8 mouse cellular contexts compared by ENCODE assay signal in the genomic region with DNA sequence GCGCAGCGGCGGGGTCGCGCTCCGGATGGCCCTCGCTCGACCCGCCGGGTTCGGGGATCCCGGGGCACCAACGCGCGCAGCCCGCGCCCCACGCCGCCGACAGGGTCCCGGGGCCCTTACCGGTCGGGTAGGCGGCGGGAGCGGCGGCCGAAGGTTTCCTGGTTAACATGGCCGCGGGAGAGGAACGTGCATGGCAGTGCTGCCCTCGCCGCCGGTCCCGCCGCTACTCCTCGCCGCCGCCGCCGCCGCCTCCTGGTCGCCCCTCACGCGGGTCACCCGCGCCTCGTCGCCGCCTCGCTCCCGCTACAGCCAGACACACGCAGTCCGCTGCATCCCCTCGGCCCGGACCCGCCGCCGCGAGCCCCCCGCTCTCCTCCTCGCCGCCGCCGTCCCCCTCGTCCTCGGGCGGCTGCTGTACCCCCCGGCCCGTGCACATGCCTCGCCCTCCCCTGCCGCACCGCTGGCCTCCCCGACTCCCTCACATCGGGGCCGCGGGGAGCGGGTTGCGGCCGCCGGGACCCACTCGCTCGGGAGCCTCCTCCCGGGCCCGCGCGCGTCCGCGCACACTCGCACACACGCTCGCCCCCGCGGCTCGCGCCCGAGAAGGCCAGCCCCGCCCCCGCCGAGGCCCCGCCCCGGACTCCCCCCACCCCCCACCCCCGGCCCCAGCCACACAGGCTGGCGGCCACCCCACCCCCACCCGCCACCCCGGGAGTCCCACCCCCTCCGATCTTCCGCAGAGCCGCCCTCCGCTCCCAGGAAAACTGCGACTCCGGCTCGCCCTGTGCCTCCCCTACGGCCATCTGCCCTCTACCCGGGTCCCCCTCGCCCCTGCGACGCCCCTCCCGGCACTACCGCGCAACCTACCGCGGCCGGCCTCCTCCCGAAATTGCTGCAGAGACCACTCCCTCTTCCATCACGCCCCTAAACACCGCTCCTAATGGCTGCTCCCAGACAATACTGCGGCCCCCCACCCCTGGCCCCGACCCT. TPM values are rescaled to one million over a fixed set of nuclear protein-coding genes. Genes with fewer than 3 reads are reported as not detected.
DNase-seq lines count a peak whose midpoint lies in the region; ATAC-seq and TF ChIP-seq lines count a peak whose summit lies in the region.

No protein-coding gene starts in this region.

- WGBS in forebrain, embryonic 14.5 days = 0% methylated on average over 68 of the region's 130 CpGs
- WGBS in lung, adult 2 months = under 1% methylated on average over 94 of the region's 130 CpGs
- under 1% methylated on average over 94 of the region's 130 CpGs for WGBS in neural tube, embryonic 15.5 days

- peak; percentile 56; the same call in 1 of the 2 replicates for TF ChIP-seq POLR2A in lung, adult 2 months (IDR thresholded peaks at IDR 0.05; ENCODE audit: borderline replicate concordance, extremely low read depth, low read depth, low read length)

- H3K27me3 ChIP-seq in E14TG2a.4 (ENCODE audit: insufficient read depth, low read length) = peaks cover 22% of the 10 kb centered on the region
- no peaks in the 10 kb centered on the region for H3K27me3 ChIP-seq in forebrain, embryonic 14.5 days (replicated peaks; ENCODE audit: control insufficient read depth, insufficient read depth, low read length)
- H3K27me3 ChIP-seq in neural tube, embryonic 15.5 days (replicated peaks) = no peaks in the 10 kb centered on the region

- ATAC-seq in forebrain, embryonic 14.5 days = peak; percentile 83
- peak; percentile 87 for ATAC-seq in neural tube, embryonic 15.5 days (ENCODE audit: low FRiP score)

- H3K4me1 ChIP-seq in E14TG2a.4 (replicated peaks; ENCODE audit: low read depth, low read length) = peaks cover 25% of the 10 kb centered on the region
- peaks cover 26% of the 10 kb centered on the region for H3K4me1 ChIP-seq in forebrain, embryonic 14.5 days (ENCODE audit: control insufficient read depth, insufficient read depth, low read length)
- peaks cover 12% of the 10 kb centered on the region for H3K4me1 ChIP-seq in lung, adult 2 months (ENCODE audit: control insufficient read depth, insufficient read depth, low read length)
- peaks cover 46% of the 10 kb centered on the region for H3K4me1 ChIP-seq in neural tube, embryonic 15.5 days

- H3K27ac ChIP-seq in forebrain, embryonic 14.5 days (ENCODE audit: low read depth, low read length) = peak overlapping the region; percentile 95
- H3K27ac ChIP-seq in neural tube, embryonic 15.5 days (replicated peaks) = peak overlapping the region; percentile 98

- peak overlapping the region; percentile 82 for H3K4me2 ChIP-seq in forebrain, embryonic 14.5 days (ENCODE audit: low read length)
- peak overlapping the region; percentile 97 for H3K4me2 ChIP-seq in neural tube, embryonic 15.5 days

- peak; percentile 31 for DNase-seq in c-Kit-positive CD71-positive TER-119-negative erythroid progenitor cells, embryonic 14.5 days (ENCODE audit: low read depth)
- peak; percentile 86 for DNase-seq in forebrain, embryonic 14.5 days (ENCODE audit: low spot score)
- DNase-seq in heart, postnatal 14 days = peak; percentile 91 to 94
- DNase-seq in layer of hippocampus, adult 18-20 months (ENCODE audit: low spot score in 2 of 2) = peak; percentile 61 to 83
- peak; percentile 81 for DNase-seq in lung, adult 2 months
- peak; percentile 93 for DNase-seq in testis, postnatal 10 days (ENCODE audit: low spot score)

- intact Hi-C loops in heart, postnatal 14 days (cut with DNase I) = loop anchor here (2.0 to 10.0 kb wide), 4 partner anchors 67 to 376 kb away; a partner anchor contains a TSS

- H3K9ac ChIP-seq in forebrain, embryonic 14.5 days (ENCODE audit: low read length) = peak overlapping the region; percentile 98
- peak overlapping the region; percentile 97 for H3K9ac ChIP-seq in neural tube, embryonic 15.5 days (replicated peaks)

- peak overlapping the region; percentile 87 for H3K4me3 ChIP-seq in E14TG2a.4 (replicated peaks; ENCODE audit: low read length)
- H3K4me3 ChIP-seq in forebrain, embryonic 14.5 days (ENCODE audit: low read depth, low read length) = peak overlapping the region; percentile 94
- peak overlapping the region; percentile 88 for H3K4me3 ChIP-seq in lung, adult 2 months (replicated peaks; ENCODE audit: extremely low read depth, low read depth, low read length)
- H3K4me3 ChIP-seq in neural tube, embryonic 15.5 days (replicated peaks) = peak overlapping the region; percentile 95

- H3K9me3 ChIP-seq in E14TG2a.4 (ENCODE audit: low read length) = peaks cover 11% of the 10 kb centered on the region
- H3K9me3 ChIP-seq in forebrain, embryonic 14.5 days (replicated peaks; ENCODE audit: control insufficient read depth, low read length) = no peaks in the 10 kb centered on the region
- no peaks in the 10 kb centered on the region for H3K9me3 ChIP-seq in neural tube, embryonic 15.5 days (replicated peaks)

- TF ChIP-seq CTCF in E14TG2a.4 (conservative IDR thresholded peaks at IDR 0.05; ENCODE audit: low read length) = no peak
- TF ChIP-seq CTCF in lung, adult 2 months (IDR thresholded peaks at IDR 0.05; ENCODE audit: insufficient read depth, low read length) = no peak

- no peaks in the 10 kb centered on the region for H3K36me3 ChIP-seq in E14TG2a.4 (ENCODE audit: insufficient read depth, low read length)
- peaks cover 17% of the 10 kb centered on the region for H3K36me3 ChIP-seq in forebrain, embryonic 14.5 days (ENCODE audit: control insufficient read depth, insufficient read depth, low read length)
- H3K36me3 ChIP-seq in neural tube, embryonic 15.5 days = no peaks in the 10 kb centered on the region

RNA-seq across cellular contexts. Expression of a gene that starts 1.1 kb away (rescaled TPM):
- 14.8 and 17.9 TPM in 2 replicates for polyA plus RNA-seq in forebrain, embryonic 14.5 days (2014; fragmentation: Nextera tagmentation; extraction: Ambion mirVana)
- total RNA-seq in heart, postnatal 14 days (2021) = 10 to 100 TPM; 57.4 to 62.8 TPM
- 10 to 100 TPM; 44.6 to 46.1 TPM for total RNA-seq in layer of hippocampus, adult 18-20 months (2021)
- 16.6 and 25.8 TPM in 2 replicates for polyA plus RNA-seq in lung, adult 2 months (2012; rRNA removed)
- polyA plus RNA-seq in neural tube, embryonic 15.5 days (2015; fragmentation: Nextera tagmentation; extraction: Ambion mirVana) = 11.3 TPM in 2 replicates

Comparison
In these comparisons a context has a peak if more than half of its experiments do, and no peak if none do; other contexts are left out.
1. Peak in every context shown above with its lines: DNase-seq, ATAC-seq, H3K4me3 ChIP-seq and H3K27ac ChIP-seq.
2. DNase-seq: peak in every context shown above with its lines; median percentile 93 in testis, postnatal 10 days; 92 in heart, postnatal 14 days; 86 in forebrain, embryonic 14.5 days; 81 in lung, adult 2 months; 72 in layer of hippocampus, adult 18-20 months; 31 in c-Kit-positive CD71-positive TER-119-negative erythroid progenitor cells, embryonic 14.5 days.